Mouse (Mus musculus): ENCODE data around the gene Gm7544. TPM values are rescaled to one million over a fixed set of nuclear protein-coding genes. Genes with fewer than 3 reads are reported as not detected.
"Not testable (repeated sequence)": the region's sequence is repeated elsewhere in the genome, so short reads cannot be mapped to it uniquely, and the experiment has no call there.

Gm7544 gene
- polyA plus RNA-seq, 1 experiment = not detected

- Histone ChIP-seq H3K27ac (ENCODE audit: insufficient read depth, low read length) (no peak overlapping the region), H3K4me1 (ENCODE audit: control insufficient read depth, insufficient read depth, low read length) (peaks cover 3% of the 10 kb centered on the region; the same call in 1 of the 2 replicates), H3K4me3 (ENCODE audit: insufficient read depth, low read length) (no peak overlapping the region)
- no peak for TF ChIP-seq POLR2A (IDR thresholded peaks at IDR 0.05; ENCODE audit: low read depth, low read length)
- no peak for TF ChIP-seq CTCF (IDR thresholded peaks at IDR 0.05; ENCODE audit: borderline replicate concordance, insufficient read depth, low read length)
Measured at GRCm38 (mm10) chr1:82974342-82974741, 18.5 kb upstream of the Gm7544 start.

- Histone ChIP-seq H3K4me1 (ENCODE audit: control insufficient read depth, insufficient read depth, low read length) (peaks cover 3% of the 10 kb centered on the region; the same call in 1 of the 2 replicates), H3K4me3 (ENCODE audit: insufficient read depth, low read length) (no peak overlapping the region), H3K27ac (ENCODE audit: insufficient read depth, low read length) (no peak overlapping the region)
- no peak for TF ChIP-seq CTCF (IDR thresholded peaks at IDR 0.05; ENCODE audit: borderline replicate concordance, insufficient read depth, low read length)
- no peak for TF ChIP-seq POLR2A (IDR thresholded peaks at IDR 0.05; ENCODE audit: low read depth, low read length)
Measured at GRCm38 (mm10) chr1:82973901-82974300, 18.1 kb upstream of the Gm7544 start.

- Histone ChIP-seq H3K27ac (ENCODE audit: insufficient read depth, low read length) (no peak overlapping the region), H3K4me1 (ENCODE audit: control insufficient read depth, insufficient read depth, low read length) (peaks cover 3% of the 10 kb centered on the region; the same call in 1 of the 2 replicates), H3K4me3 (ENCODE audit: insufficient read depth, low read length) (no peak overlapping the region)
- no peak for TF ChIP-seq POLR2A (IDR thresholded peaks at IDR 0.05; ENCODE audit: low read depth, low read length)
Measured at GRCm38 (mm10) chr1:82973244-82973643, 17.4 kb upstream of the Gm7544 start.

- no peak for TF ChIP-seq CTCF (IDR thresholded peaks at IDR 0.05; ENCODE audit: borderline replicate concordance, insufficient read depth, low read length)
- no peak for TF ChIP-seq POLR2A (IDR thresholded peaks at IDR 0.05; ENCODE audit: low read depth, low read length)
- Histone ChIP-seq H3K27ac (ENCODE audit: insufficient read depth, low read length) (peak overlapping the region; percentile 31; the same call in 1 of the 2 replicates), H3K4me1 (ENCODE audit: control insufficient read depth, insufficient read depth, low read length) (peaks cover 3% of the 10 kb centered on the region; the same call in 1 of the 2 replicates), H3K4me3 (ENCODE audit: insufficient read depth, low read length) (no peak overlapping the region)
Measured at GRCm38 (mm10) chr1:82972046-82972445, 16.2 kb upstream of the Gm7544 start.

GRCm38 (mm10) chr1:82966413-82966812 is 10.6 kb upstream of the Gm7544 start:
- no peak overlapping the region for H3K27ac ChIP-seq (ENCODE audit: insufficient read depth, low read length)
- TF ChIP-seq POLR2A (IDR thresholded peaks at IDR 0.05; ENCODE audit: low read depth, low read length) (no peak), CTCF (IDR thresholded peaks at IDR 0.05; ENCODE audit: borderline replicate concordance, insufficient read depth, low read length) (no peak)
- H3K4me3 ChIP-seq (ENCODE audit: insufficient read depth, low read length) = no peak overlapping the region
- H3K4me1 ChIP-seq (ENCODE audit: control insufficient read depth, insufficient read depth, low read length) = no peaks in the 10 kb centered on the region

- no peak for TF ChIP-seq CTCF (IDR thresholded peaks at IDR 0.05; ENCODE audit: borderline replicate concordance, insufficient read depth, low read length)
- TF ChIP-seq POLR2A (IDR thresholded peaks at IDR 0.05; ENCODE audit: low read depth, low read length) = no peak
- no peak within 1 kb of the TSS for H3K27ac ChIP-seq (ENCODE audit: insufficient read depth, low read length)
- H3K4me3 ChIP-seq (ENCODE audit: insufficient read depth, low read length) = no peak within 1 kb of the TSS
- H3K4me1 ChIP-seq (ENCODE audit: control insufficient read depth, insufficient read depth, low read length) = no peaks in the 10 kb centered on the region
Measured at GRCm38 (mm10) chr1:82959870-82960385, 4.1 kb upstream of the Gm7544 start, which contains the start of gene Gm47955. Gm47955 (plus strand) TSS chr1:82960286.

GRCm38 (mm10) chr1:82948601-82949000 is 7.2 kb downstream of the Gm7544 start:
- Histone ChIP-seq H3K27ac (ENCODE audit: insufficient read depth, low read length) (no peak overlapping the region), H3K4me3 (ENCODE audit: insufficient read depth, low read length) (no peak overlapping the region), H3K4me1 (ENCODE audit: control insufficient read depth, insufficient read depth, low read length) (no peaks in the 10 kb centered on the region)
- TF ChIP-seq CTCF (IDR thresholded peaks at IDR 0.05; ENCODE audit: borderline replicate concordance, insufficient read depth, low read length) (no peak), POLR2A (IDR thresholded peaks at IDR 0.05; ENCODE audit: low read depth, low read length) (no peak)

- not testable (repeated sequence) for H3K4me3 ChIP-seq (ENCODE audit: insufficient read depth, low read length); H3K4me1 ChIP-seq (ENCODE audit: control insufficient read depth, insufficient read depth, low read length); H3K27ac ChIP-seq (ENCODE audit: insufficient read depth, low read length)
Measured at GRCm38 (mm10) chr1:82946029-82946428, 9.8 kb downstream of the Gm7544 start.

GRCm38 (mm10) chr1:82943295-82943694 is 12.5 kb downstream of the Gm7544 start, which contains the start of gene A030003K21Rik:
A030003K21Rik (minus strand) TSS chr1:82943388.
- not testable (repeated sequence) for H3K27ac ChIP-seq (ENCODE audit: insufficient read depth, low read length); H3K4me1 ChIP-seq (ENCODE audit: control insufficient read depth, insufficient read depth, low read length); H3K4me3 ChIP-seq (ENCODE audit: insufficient read depth, low read length)

- H3K4me1 ChIP-seq (ENCODE audit: control insufficient read depth, insufficient read depth, low read length); H3K27ac ChIP-seq (ENCODE audit: insufficient read depth, low read length); H3K4me3 ChIP-seq (ENCODE audit: insufficient read depth, low read length): not testable (repeated sequence)
Measured at GRCm38 (mm10) chr1:82942505-82942904, 13.3 kb downstream of the Gm7544 start.

GRCm38 (mm10) chr1:82938666-82939065 is 17.1 kb downstream of the Gm7544 start:
- Histone ChIP-seq H3K27ac (ENCODE audit: insufficient read depth, low read length) (no peak overlapping the region), H3K4me3 (ENCODE audit: insufficient read depth, low read length) (no peak overlapping the region), H3K4me1 (ENCODE audit: control insufficient read depth, insufficient read depth, low read length) (no peaks in the 10 kb centered on the region)
- no peak for TF ChIP-seq POLR2A (IDR thresholded peaks at IDR 0.05; ENCODE audit: low read depth, low read length)
- TF ChIP-seq CTCF (IDR thresholded peaks at IDR 0.05; ENCODE audit: borderline replicate concordance, insufficient read depth, low read length) = no peak

GRCm38 (mm10) chr1:82931326-82931725 is 24.5 kb downstream of the Gm7544 start, which contains the start of gene Gm6217:
Gm6217 (minus strand) TSS chr1:82931399.
- not testable (repeated sequence) for H3K27ac ChIP-seq (ENCODE audit: insufficient read depth, low read length); H3K4me3 ChIP-seq (ENCODE audit: insufficient read depth, low read length); H3K4me1 ChIP-seq (ENCODE audit: control insufficient read depth, insufficient read depth, low read length)

GRCm38 (mm10) chr1:82930558-82930957 is 25.3 kb downstream of the Gm7544 start:
- H3K4me1 ChIP-seq (ENCODE audit: control insufficient read depth, insufficient read depth, low read length); H3K27ac ChIP-seq (ENCODE audit: insufficient read depth, low read length); H3K4me3 ChIP-seq (ENCODE audit: insufficient read depth, low read length): not testable (repeated sequence)
